Mouse (Mus musculus): ENCODE results near the gene Clybl. TPM values are rescaled to one million over a fixed set of nuclear protein-coding genes. Genes with fewer than 3 reads are reported as not detected.

Gene Clybl
- polyA plus RNA-seq, 1 experiment from 2014 or later: 22.1 TPM

- Histone ChIP-seq H3K27me3 (ENCODE audit: control insufficient read depth, insufficient read depth, low read depth, low read length) (no peaks in the 10 kb centered on the region), H3K27ac (ENCODE audit: low read length) (no peak overlapping the region), H3K9me3 (replicated peaks; ENCODE audit: control insufficient read depth, low read length) (no peaks in the 10 kb centered on the region), H3K4me3 (ENCODE audit: low read depth, low read length) (no peak overlapping the region), H3K36me3 (ENCODE audit: control insufficient read depth, insufficient read depth) (no peaks in the 10 kb centered on the region), H3K9ac (ENCODE audit: low read depth, low read length) (no peak overlapping the region), H3K4me2 (ENCODE audit: low read depth, low read length) (no peak overlapping the region), H3K4me1 (ENCODE audit: control insufficient read depth, low read depth, low read length) (no peaks in the 10 kb centered on the region)
- WGBS (ENCODE audit: insufficient replicate concordance): 77% methylated on average over 3 of the region's 3 CpGs
- no peak for ATAC-seq (ENCODE audit: low read depth)
Observed at GRCm38 (mm10) chr14:122364026-122364425, 182.5 kb downstream of the Clybl start.

- WGBS (ENCODE audit: insufficient replicate concordance): 73% methylated on average over 28 of the region's 28 CpGs
- Histone ChIP-seq H3K4me2 (ENCODE audit: low read depth, low read length) (no peak overlapping the region), H3K9me3 (replicated peaks; ENCODE audit: control insufficient read depth, low read length) (no peaks in the 10 kb centered on the region), H3K4me1 (ENCODE audit: control insufficient read depth, low read depth, low read length) (no peaks in the 10 kb centered on the region), H3K27me3 (ENCODE audit: control insufficient read depth, insufficient read depth, low read depth, low read length) (no peaks in the 10 kb centered on the region), H3K36me3 (ENCODE audit: control insufficient read depth, insufficient read depth) (no peaks in the 10 kb centered on the region), H3K27ac (ENCODE audit: low read length) (no peak overlapping the region), H3K9ac (ENCODE audit: low read depth, low read length) (no peak overlapping the region), H3K4me3 (ENCODE audit: low read depth, low read length) (no peak overlapping the region)
- no peak for ATAC-seq (ENCODE audit: low read depth)
Observed at GRCm38 (mm10) chr14:122367252-122367868, 185.9 kb downstream of the Clybl start.

- no peak overlapping the region for H3K4me2 ChIP-seq (ENCODE audit: low read depth, low read length)
- WGBS (ENCODE audit: insufficient replicate concordance): 60% methylated on average over 3 of the region's 3 CpGs
- no peak overlapping the region for H3K27ac ChIP-seq (ENCODE audit: low read length)
- no peak for ATAC-seq (ENCODE audit: low read depth)
- no peaks in the 10 kb centered on the region for H3K4me1 ChIP-seq (ENCODE audit: control insufficient read depth, low read depth, low read length)
- no peak overlapping the region for H3K9ac ChIP-seq (ENCODE audit: low read depth, low read length)
- H3K4me3 ChIP-seq (ENCODE audit: low read depth, low read length): no peak overlapping the region
- no peaks in the 10 kb centered on the region for H3K36me3 ChIP-seq (ENCODE audit: control insufficient read depth, insufficient read depth)
- no peaks in the 10 kb centered on the region for H3K9me3 ChIP-seq (replicated peaks; ENCODE audit: control insufficient read depth, low read length)
- no peaks in the 10 kb centered on the region for H3K27me3 ChIP-seq (ENCODE audit: control insufficient read depth, insufficient read depth, low read depth, low read length)
Observed at GRCm38 (mm10) chr14:122367882-122368418, 186.4 kb downstream of the Clybl start.

- Histone ChIP-seq H3K36me3 (ENCODE audit: control insufficient read depth, insufficient read depth) (no peaks in the 10 kb centered on the region), H3K9ac (ENCODE audit: low read depth, low read length) (no peak overlapping the region), H3K4me2 (ENCODE audit: low read depth, low read length) (no peak overlapping the region), H3K27me3 (ENCODE audit: control insufficient read depth, insufficient read depth, low read depth, low read length) (no peaks in the 10 kb centered on the region), H3K4me3 (ENCODE audit: low read depth, low read length) (no peak overlapping the region), H3K27ac (ENCODE audit: low read length) (no peak overlapping the region), H3K9me3 (replicated peaks; ENCODE audit: control insufficient read depth, low read length) (no peaks in the 10 kb centered on the region), H3K4me1 (ENCODE audit: control insufficient read depth, low read depth, low read length) (no peaks in the 10 kb centered on the region)
- no peak for ATAC-seq (ENCODE audit: low read depth)
- 75% methylated on average over 8 of the region's 8 CpGs for WGBS (ENCODE audit: insufficient replicate concordance)
Observed at GRCm38 (mm10) chr14:122368501-122368900, 187.0 kb downstream of the Clybl start.

- no peaks in the 10 kb centered on the region for H3K27me3 ChIP-seq (ENCODE audit: control insufficient read depth, insufficient read depth, low read depth, low read length)
- H3K27ac ChIP-seq (ENCODE audit: low read length): no peak overlapping the region
- H3K4me1 ChIP-seq (ENCODE audit: control insufficient read depth, low read depth, low read length): no peaks in the 10 kb centered on the region
- H3K9ac ChIP-seq (ENCODE audit: low read depth, low read length): no peak overlapping the region
- WGBS (ENCODE audit: insufficient replicate concordance): 58% methylated on average over 5 of the region's 5 CpGs
- H3K9me3 ChIP-seq (replicated peaks; ENCODE audit: control insufficient read depth, low read length): no peaks in the 10 kb centered on the region
- no peak for ATAC-seq (ENCODE audit: low read depth)
- H3K4me2 ChIP-seq (ENCODE audit: low read depth, low read length): no peak overlapping the region
- H3K36me3 ChIP-seq (ENCODE audit: control insufficient read depth, insufficient read depth): no peaks in the 10 kb centered on the region
- H3K4me3 ChIP-seq (ENCODE audit: low read depth, low read length): no peak overlapping the region
Observed at GRCm38 (mm10) chr14:122371979-122372378, 190.5 kb downstream of the Clybl start.

GRCm38 (mm10) chr14:122373458-122373857, 192.0 kb downstream of the Clybl start:
- 53% methylated on average over 19 of the region's 19 CpGs for WGBS (ENCODE audit: insufficient replicate concordance)
- Histone ChIP-seq H3K36me3 (ENCODE audit: control insufficient read depth, insufficient read depth) (no peaks in the 10 kb centered on the region), H3K27ac (ENCODE audit: low read length) (no peak overlapping the region), H3K4me1 (ENCODE audit: control insufficient read depth, low read depth, low read length) (no peaks in the 10 kb centered on the region), H3K9me3 (replicated peaks; ENCODE audit: control insufficient read depth, low read length) (no peaks in the 10 kb centered on the region), H3K27me3 (ENCODE audit: control insufficient read depth, insufficient read depth, low read depth, low read length) (no peaks in the 10 kb centered on the region), H3K9ac (ENCODE audit: low read depth, low read length) (no peak overlapping the region), H3K4me2 (ENCODE audit: low read depth, low read length) (no peak overlapping the region), H3K4me3 (ENCODE audit: low read depth, low read length) (no peak overlapping the region)
- ATAC-seq (ENCODE audit: low read depth): no peak

GRCm38 (mm10) chr14:122374285-122374997, 192.9 kb downstream of the Clybl start:
- Histone ChIP-seq H3K4me1 (ENCODE audit: control insufficient read depth, low read depth, low read length) (no peaks in the 10 kb centered on the region), H3K36me3 (ENCODE audit: control insufficient read depth, insufficient read depth) (no peaks in the 10 kb centered on the region), H3K9ac (ENCODE audit: low read depth, low read length) (no peak overlapping the region), H3K4me3 (ENCODE audit: low read depth, low read length) (no peak overlapping the region), H3K27me3 (ENCODE audit: control insufficient read depth, insufficient read depth, low read depth, low read length) (no peaks in the 10 kb centered on the region), H3K9me3 (replicated peaks; ENCODE audit: control insufficient read depth, low read length) (no peaks in the 10 kb centered on the region), H3K4me2 (ENCODE audit: low read depth, low read length) (no peak overlapping the region), H3K27ac (ENCODE audit: low read length) (no peak overlapping the region)
- 38% methylated on average over 9 of the region's 9 CpGs for WGBS (ENCODE audit: insufficient replicate concordance)
- no peak for ATAC-seq (ENCODE audit: low read depth)

GRCm38 (mm10) chr14:122375070-122375811, 193.7 kb downstream of the Clybl start:
- no peak overlapping the region for H3K4me2 ChIP-seq (ENCODE audit: low read depth, low read length)
- WGBS (ENCODE audit: insufficient replicate concordance): 57% methylated on average over 12 of the region's 12 CpGs
- no peaks in the 10 kb centered on the region for H3K27me3 ChIP-seq (ENCODE audit: control insufficient read depth, insufficient read depth, low read depth, low read length)
- H3K9me3 ChIP-seq (replicated peaks; ENCODE audit: control insufficient read depth, low read length): no peaks in the 10 kb centered on the region
- H3K27ac ChIP-seq (ENCODE audit: low read length): no peak overlapping the region
- H3K9ac ChIP-seq (ENCODE audit: low read depth, low read length): no peak overlapping the region
- no peaks in the 10 kb centered on the region for H3K36me3 ChIP-seq (ENCODE audit: control insufficient read depth, insufficient read depth)
- ATAC-seq (ENCODE audit: low read depth): no peak
- no peaks in the 10 kb centered on the region for H3K4me1 ChIP-seq (ENCODE audit: control insufficient read depth, low read depth, low read length)
- no peak overlapping the region for H3K4me3 ChIP-seq (ENCODE audit: low read depth, low read length)

Data from liver, embryonic 16.5 days (tissue).